Mouse (Mus musculus): ENCODE results near the gene Rfng. TPM values are rescaled to one million over a fixed set of nuclear protein-coding genes. Genes with fewer than 3 reads are reported as not detected.
"Not testable (repeated sequence)": the region's sequence is repeated elsewhere in the genome, so short reads cannot be mapped to it uniquely, and the experiment has no call there.

The Rfng gene
- total RNA-seq, 2 experiments from 2014 or later, result 63.7 to 65.9 TPM

- DNase-seq (ENCODE audit: low spot score in 2 of 2), result no peak
- intact Hi-C loops (cut with DNase I), result no loop called here
Measured at GRCm38 (mm10) chr11:120818251-120818650, 34.2 kb upstream of the Rfng start.

DNA sequence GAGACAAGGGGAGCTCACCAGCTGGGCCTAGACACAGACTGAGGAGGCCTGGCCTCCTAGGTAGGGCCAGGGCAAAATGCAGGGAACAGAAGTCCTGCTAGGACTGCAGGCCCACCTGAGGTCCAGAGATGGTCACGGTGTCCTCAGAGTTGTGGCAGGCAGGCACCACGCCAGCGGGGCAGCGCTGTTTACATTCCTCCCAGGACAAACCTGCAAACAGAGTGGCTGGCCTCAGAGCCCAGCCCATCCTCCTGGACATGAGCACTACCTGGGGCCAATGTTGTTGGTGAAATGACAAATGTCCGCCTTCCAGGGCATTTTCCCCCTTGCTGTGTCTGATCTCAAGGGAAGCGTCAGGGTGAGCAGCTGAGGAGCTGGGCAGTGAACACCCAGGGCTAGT is 33.4 kb upstream of the Rfng start:
- intact Hi-C loops (cut with DNase I), result no loop called here
- no peak for DNase-seq (ENCODE audit: low spot score in 2 of 2)

- no peak for DNase-seq (ENCODE audit: low spot score in 2 of 2)
- intact Hi-C loops (cut with DNase I), result no loop called here
Measured at GRCm38 (mm10) chr11:120812068-120812467, 28.1 kb upstream of the Rfng start.

GRCm38 (mm10) chr11:120808010-120808409 is 24.0 kb upstream of the Rfng start:
- no peak for DNase-seq (ENCODE audit: low spot score in 2 of 2)
- intact Hi-C loops (cut with DNase I), result no loop called here

- intact Hi-C loops (cut with DNase I), result no loop called here
- no peak for DNase-seq (ENCODE audit: low spot score in 2 of 2)
Measured at GRCm38 (mm10) chr11:120805375-120806298, 21.6 kb upstream of the Rfng start.

DNA sequence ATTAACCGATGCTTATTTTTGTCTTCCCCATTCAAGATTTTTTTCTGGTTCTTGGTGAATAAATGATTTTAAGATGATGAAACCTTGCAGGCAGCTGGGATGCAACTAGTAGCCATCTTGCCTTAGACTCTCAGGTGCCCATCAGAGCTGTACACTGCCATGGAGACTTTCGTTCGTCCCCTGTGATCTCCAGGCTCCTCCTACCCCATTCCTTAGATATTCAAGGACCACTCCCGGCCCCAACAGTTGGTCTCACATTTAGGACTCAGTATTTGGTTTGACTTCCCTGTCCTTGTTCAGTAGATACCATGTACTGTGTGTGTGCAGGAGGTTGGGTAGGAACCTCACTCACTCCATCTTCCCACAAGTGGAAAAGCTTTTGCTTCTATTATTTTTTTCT is 20.8 kb upstream of the Rfng start:
- intact Hi-C loops (cut with DNase I), result no loop called here

GRCm38 (mm10) chr11:120804274-120804673 is 20.3 kb upstream of the Rfng start:
- intact Hi-C loops (cut with DNase I), result no loop called here
- no peak for DNase-seq (ENCODE audit: low spot score in 2 of 2)

More for the DNA sequence above, 20.8 kb upstream of the Rfng start:
- DNase-seq (ENCODE audit: low spot score in 2 of 2), result no peak

DNA sequence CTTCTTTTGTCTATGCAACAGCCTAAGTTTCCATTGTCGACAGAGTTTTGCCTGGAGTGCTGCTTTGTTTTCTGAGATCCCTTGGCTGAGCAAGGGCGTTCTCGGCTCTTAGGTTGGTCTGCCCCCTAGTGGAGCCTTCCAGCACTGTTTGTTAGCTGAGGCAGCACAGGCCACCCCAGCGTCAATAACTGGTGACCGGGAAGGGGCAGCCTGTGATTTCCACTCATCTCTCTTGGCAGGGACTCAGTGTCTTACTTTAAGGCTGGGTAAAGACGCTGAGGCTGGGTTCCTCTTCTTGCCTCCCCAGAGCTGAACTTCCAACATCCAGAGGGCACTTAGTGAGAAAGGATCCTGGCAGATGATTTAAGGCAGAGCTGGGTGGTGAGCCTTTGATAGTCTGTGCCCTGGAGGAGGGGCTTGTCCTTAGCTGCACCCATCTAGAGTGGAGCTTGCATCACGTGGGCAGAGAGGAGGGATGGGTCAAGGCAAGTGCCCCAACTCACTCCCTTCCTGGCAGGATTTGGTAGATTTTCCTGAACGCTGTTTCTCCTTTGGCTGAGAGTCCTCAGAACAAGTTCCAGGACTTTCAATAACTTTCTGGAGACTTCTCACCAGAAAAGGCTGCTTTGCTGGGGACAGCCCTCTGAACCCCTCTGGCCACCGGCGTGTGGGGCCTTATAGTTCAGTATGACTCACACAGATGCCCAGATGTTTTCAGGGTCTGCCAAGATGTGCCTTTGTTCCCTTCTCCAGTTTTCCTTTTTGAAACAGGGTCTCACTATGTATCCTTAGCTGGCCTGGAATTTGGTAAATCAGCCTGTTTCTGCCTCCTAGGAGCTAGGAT is 16.3 kb upstream of the Rfng start:
- peak; percentile 79 to 84 for DNase-seq (ENCODE audit: low spot score in 2 of 2)
- intact Hi-C loops (cut with DNase I), result no loop called here

DNA sequence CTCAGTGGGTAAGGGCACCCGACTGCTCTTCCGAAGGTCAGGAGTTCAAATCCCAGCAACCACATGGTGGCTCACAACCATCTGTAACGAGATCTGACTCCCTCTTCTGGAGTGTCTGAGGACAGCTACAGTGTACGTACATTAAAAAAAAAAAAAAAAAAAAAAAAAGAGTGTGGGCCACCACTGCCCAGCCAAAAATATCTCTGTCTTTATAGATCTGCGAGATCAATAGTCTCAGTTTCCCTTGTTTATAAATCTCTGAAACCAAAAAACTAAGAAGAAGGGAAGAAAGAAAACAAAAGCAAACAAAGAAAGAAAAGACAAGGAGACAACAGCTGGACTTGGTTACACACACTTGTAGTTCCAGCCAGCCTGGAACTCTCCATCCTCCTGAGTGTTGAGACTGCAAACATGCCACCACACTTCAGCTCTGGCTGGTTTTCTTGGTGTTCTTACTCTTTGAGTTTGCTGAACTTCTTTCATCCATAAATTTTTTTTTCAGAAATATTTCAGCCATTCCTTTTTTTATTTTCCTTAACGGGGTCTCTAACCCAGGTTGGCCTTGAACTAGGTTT is 15.4 kb upstream of the Rfng start:
- intact Hi-C loops (cut with DNase I), result no loop called here
- DNase-seq (ENCODE audit: low spot score in 2 of 2), result no peak

- no peak for DNase-seq (ENCODE audit: low spot score in 2 of 2)
- intact Hi-C loops (cut with DNase I), result no loop called here
Measured at GRCm38 (mm10) chr11:120798244-120798643, 14.2 kb upstream of the Rfng start.

GRCm38 (mm10) chr11:120796614-120796946 is 12.6 kb upstream of the Rfng start:
- intact Hi-C loops (cut with DNase I), result no loop called here
- DNase-seq (ENCODE audit: low spot score in 2 of 2), result no peak

DNA sequence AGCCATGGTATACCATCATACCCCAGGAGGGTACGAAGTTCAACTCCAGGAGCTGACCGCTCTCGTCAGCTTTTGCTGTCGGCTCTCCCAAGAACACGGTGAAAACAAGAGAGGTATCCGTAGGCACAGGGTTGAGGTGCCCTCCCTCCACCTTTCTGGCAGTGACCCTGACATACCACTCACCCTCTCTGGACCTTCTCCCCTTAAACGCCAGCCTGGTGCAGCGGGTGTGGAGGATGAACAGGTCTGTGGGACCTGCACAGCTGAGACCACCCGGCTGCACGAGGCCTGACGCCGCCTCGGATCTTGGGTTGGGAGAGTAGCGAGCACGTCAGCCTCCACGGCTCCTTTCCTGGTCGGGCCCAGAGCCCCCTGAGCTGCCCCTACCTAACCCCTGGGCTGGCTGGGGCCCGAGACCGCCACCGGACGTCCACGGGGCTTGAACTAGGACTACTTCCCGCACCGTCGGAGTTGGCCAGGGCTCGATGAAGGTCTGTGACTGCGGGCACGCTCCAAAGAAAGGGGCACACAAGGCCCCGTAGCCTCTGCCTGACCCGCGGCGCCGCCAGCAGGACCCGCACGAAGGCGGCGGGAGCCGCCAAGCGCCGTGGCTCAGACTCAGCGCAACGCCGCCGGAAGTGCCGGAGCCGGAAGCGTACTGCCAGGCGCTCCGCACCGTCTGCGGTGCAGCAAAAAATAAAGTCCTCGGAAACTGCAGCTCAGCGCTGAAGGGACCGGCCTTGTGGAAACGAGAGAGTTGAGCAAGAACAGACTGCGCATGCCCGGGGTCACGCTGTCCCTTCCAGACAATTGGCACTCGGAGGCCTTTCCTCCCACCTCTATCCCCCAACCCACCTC is 12.0 kb upstream of the Rfng start, which contains the start of gene Dus1l:
Gene Dus1l, minus strand, starts transcription at position 648 of the 858 bp plus-strand sequence.
- peak; percentile 97 to 98 for DNase-seq (ENCODE audit: low spot score in 2 of 2)
- intact Hi-C loops (cut with DNase I), result no loop called here

GRCm38 (mm10) chr11:120792652-120793051 is 8.6 kb upstream of the Rfng start:
- intact Hi-C loops (cut with DNase I), result no loop called here
- no peak for DNase-seq (ENCODE audit: low spot score in 2 of 2)

DNA sequence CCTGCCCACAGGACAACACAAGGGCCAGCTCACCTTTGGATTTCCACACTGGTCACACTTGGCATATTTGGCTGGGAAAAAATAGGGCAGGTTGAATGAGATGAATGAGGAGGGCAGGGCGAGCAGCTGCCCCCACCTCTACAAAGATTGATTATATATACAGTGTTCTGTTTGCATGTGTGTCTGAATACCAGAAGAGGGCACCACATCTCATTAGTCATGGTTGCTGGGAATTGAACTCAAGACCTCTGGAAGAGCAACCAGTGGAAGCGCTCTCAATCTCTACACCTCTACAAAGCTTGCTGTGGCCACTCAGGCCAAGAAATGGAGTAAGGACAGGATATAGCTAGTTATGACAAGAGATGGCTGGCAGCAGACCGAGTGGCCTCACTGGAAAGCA is 5.8 kb upstream of the Rfng start:
- DNase-seq (ENCODE audit: low spot score in 2 of 2), result no peak
- intact Hi-C loops (cut with DNase I), result no loop called here

DNA sequence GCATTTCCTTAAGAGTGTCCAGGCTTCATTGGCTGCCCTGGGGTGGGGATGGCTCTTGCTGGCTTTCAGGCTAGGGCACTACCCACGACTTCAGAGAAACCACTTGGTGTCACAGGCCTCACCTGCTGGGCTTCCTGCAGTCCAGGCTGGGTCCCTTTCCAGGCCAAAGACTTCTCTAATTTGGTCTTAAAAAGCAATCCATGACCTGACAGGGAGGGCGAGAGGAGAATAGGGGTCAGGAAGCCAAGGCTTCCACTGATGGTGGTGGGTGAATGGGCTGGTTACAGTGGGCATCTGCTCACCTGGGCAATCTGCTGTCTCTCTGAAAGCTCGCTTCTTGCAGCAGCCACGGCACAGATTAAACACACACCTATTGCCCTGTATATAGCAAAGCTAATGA is 5.3 kb upstream of the Rfng start:
- no peak for DNase-seq (ENCODE audit: low spot score in 2 of 2)
- intact Hi-C loops (cut with DNase I), result no loop called here

DNA sequence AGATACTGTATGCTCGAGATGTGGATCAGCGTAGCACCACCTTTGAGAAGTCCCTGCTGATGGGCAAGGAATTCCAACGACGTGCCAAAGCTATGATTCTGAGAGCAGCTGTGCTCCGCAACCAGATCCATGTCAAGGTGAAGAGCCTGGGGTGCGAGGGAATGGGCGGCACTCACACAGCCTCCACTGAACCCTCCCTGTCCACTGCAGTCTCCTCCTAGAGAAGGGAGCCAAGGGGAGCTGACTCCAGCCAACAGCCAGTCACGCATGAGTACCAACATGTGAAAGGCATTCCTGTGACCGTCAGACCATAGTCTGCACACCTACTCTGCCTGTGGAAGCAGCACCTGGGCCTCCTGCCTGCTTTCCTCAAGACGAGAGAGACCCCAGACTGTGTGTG is 4.5 kb upstream of the Rfng start:
- DNase-seq (ENCODE audit: low spot score in 2 of 2); intact Hi-C loops (cut with DNase I): not testable (repeated sequence)

GRCm38 (mm10) chr11:120785145-120785544 is 1.1 kb upstream of the Rfng start:
- no peak for DNase-seq (ENCODE audit: low spot score in 2 of 2)
- intact Hi-C loops (cut with DNase I), result loop anchor here (2.0 kb wide), 1 partner anchor 40 kb away; the partner anchor contains the start of gene Fasn

DNA sequence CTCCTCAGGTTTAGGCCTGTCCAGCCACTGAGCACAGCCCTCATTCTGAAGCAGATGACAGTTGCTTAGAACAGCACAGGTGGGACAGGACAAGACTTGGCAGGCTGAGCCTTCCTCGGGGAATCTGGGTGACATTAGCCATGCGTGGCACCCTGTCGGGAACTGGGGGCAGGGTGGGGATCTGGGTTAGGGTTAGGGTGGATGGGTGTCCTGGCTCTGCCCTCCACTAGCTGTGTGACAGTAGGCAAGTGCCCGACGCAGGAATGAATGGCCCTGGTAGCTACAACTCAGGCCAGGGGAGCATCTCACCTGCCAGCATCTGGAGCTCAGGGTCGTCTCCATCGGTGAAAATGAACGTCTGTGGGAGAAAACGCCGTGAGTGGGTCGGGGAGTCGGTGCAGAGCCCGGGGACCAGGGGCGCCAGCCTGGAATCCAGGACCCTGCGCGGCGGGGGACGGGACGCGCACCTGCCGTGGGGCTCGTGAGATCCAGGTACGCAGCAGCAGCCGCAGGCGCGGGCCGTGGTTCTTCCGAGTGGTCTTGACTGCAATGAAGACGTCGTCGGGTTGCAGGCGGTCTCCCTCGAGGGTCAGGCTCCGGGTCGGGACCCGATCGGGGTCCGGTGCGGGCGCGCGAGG is 462 bp downstream of the Rfng start:
- intact Hi-C loops (cut with DNase I), result loop anchor here (2.0 kb wide), 1 partner anchor 41 kb away; the partner anchor contains the start of gene Fasn
- peak in 1 of 2 experiments; percentile 24 for DNase-seq (ENCODE audit: low spot score in 2 of 2)

DNA sequence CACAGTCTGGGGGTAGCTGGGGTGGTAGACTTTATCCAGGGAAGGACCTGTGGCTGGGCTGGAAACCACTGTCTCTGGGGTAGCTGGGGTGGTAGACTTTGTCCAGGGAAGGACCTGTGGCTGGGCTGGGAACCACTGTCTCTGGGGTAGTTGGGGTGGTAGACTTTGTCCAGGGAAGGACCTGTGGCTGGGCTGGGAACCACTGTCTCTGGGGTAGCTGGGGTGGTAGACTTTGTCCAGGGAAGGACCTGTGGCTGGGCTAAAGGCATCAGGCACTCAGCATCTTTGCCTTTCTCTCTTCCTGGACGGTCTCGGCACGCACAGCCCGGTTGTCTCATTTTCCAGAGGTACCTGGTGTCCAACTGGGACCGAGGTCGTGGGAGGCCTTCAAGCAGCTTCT is 2.6 kb downstream of the Rfng start:
- intact Hi-C loops (cut with DNase I); DNase-seq (ENCODE audit: low spot score in 2 of 2): not testable (repeated sequence)

All from left cerebral cortex, postnatal 36 days (tissue).